Mouse (Mus musculus) kidney, embryonic 14.5 days (tissue): ENCODE results near the gene Sbds. TPM values are rescaled to one million over a fixed set of nuclear protein-coding genes. Genes with fewer than 3 reads are reported as not detected.
"Not testable (repeated sequence)": the region's sequence is repeated elsewhere in the genome, so short reads cannot be mapped to it uniquely, and the experiment has no call there.

Experiments used
- ATAC-seq: fragments of 200-750 bp; cut with Nextera tagmentation; 2 replicates; pipeline ENCODE4 v1.8.0; 2017; ENCODE audit warnings: moderate number of reproducible peaks, mild to moderate bottlenecking, moderate TSS enrichment, moderate library complexity; ENCODE audit not compliant: low FRiP score, low TSS enrichment
- H3K27ac ChIP-seq: fragments of 300-500 bp; sonication (generic); 2 replicates; pipeline ENCODE4 v1.5.1; 2014; ENCODE audit warnings: low read depth, mild to moderate bottlenecking, low read length, moderate library complexity, mixed read lengths
- H3K27me3 ChIP-seq: fragments of 300-500 bp; sonication (generic); 2 replicates; pipeline ENCODE4 v1.6.1; 2014; ENCODE audit warnings: mild to moderate bottlenecking, low read length; ENCODE audit not compliant: control insufficient read depth, insufficient read depth
- H3K36me3 ChIP-seq: fragments of 300-500 bp; sonication (generic); 2 replicates; pipeline ENCODE4 v1.6.1; 2014; ENCODE audit warnings: low read length, mixed read lengths; ENCODE audit not compliant: control insufficient read depth, insufficient read depth
- H3K4me1 ChIP-seq: fragments of 300-500 bp; sonication (generic); 2 replicates; pipeline ENCODE4 v1.6.1; 2014; ENCODE audit warnings: low read length, mixed read lengths; ENCODE audit not compliant: control insufficient read depth, insufficient read depth
- H3K4me2 ChIP-seq: fragments of 300-500 bp; sonication (generic); replicated peaks from 2 replicates; pipeline ENCODE4 v1.6.1; 2014; ENCODE audit warnings: low read depth, mild to moderate bottlenecking, low read length
- H3K4me3 ChIP-seq: fragments of 300-500 bp; sonication (generic); 2 replicates; pipeline ENCODE4 v1.5.1; 2014; ENCODE audit warnings: mild to moderate bottlenecking, low read length
- H3K9ac ChIP-seq: fragments of 300-500 bp; sonication (generic); 2 replicates; pipeline ENCODE4 v1.6.1; 2014; ENCODE audit warnings: low read depth, mild to moderate bottlenecking, low read length, moderate library complexity
- H3K9me3 ChIP-seq: fragments of 300-500 bp; sonication (generic); 2 replicates; pipeline ENCODE4 v1.6.1; 2016; ENCODE audit warnings: low read length; ENCODE audit not compliant: control insufficient read depth
- WGBS: fragments of 180-500 bp; shearing (Covaris S2); extraction: QIAGEN DNeasy Blood & Tissue Kit; methylation state at CpG from one replicate; pipeline ENCODE4 v1.1.7; 2014; 5-methylcytosine and 5-hydroxymethylcytosine counted together
- polyA plus RNA-seq: library from polyadenylated mRNA; unstranded; fragments of >200 nt; fragmentation: Nextera tagmentation; extraction: Ambion mirVana; gene quantifications from 2 replicates; pipeline ENCODE4 v1.2.1, GENCODE M21; 2014

Gene Sbds
- polyA plus RNA-seq, 1 experiment from 2014 or later: 55.4 TPM

DNA sequence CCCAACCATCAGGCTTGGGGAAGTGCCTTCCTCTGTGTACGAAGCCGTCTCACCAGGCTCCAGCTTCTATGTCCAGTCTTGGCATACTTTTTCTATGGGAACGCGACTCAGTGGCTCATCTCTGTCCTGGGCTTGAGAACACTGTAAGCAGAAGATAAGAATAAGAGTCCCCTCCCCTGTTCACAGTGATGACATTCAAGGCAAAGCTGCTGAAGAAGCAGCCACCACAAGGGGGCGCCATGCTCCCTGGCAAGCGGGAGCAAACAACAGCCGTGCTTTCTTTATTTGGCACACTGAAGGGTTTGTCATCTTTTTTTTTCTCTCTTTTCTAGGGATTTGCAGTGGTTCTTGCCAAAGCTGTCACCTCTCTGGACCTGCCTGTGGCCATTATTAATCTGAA, 11.3 kb upstream of the Sbds start:
- Histone ChIP-seq H3K27me3 (no peaks in the 10 kb centered on the region), H3K4me1 (no peaks in the 10 kb centered on the region), H3K27ac (no peak overlapping the region), H3K4me2 (no peak overlapping the region), H3K9ac (no peak overlapping the region), H3K9me3 (no peaks in the 10 kb centered on the region), H3K36me3 (peaks cover 54% of the 10 kb centered on the region), H3K4me3 (no peak overlapping the region)
- WGBS: 90% methylated on average over 7 of the region's 7 CpGs
- no peak for ATAC-seq

- Histone ChIP-seq H3K27ac (no peak overlapping the region), H3K27me3 (no peaks in the 10 kb centered on the region), H3K9ac (no peak overlapping the region), H3K4me1 (no peaks in the 10 kb centered on the region), H3K4me2 (no peak overlapping the region), H3K36me3 (peaks cover 41% of the 10 kb centered on the region), H3K4me3 (no peak overlapping the region), H3K9me3 (no peaks in the 10 kb centered on the region)
- no peak for ATAC-seq
- WGBS: 85% methylated on average over 6 of the region's 6 CpGs
Measured at GRCm38 (mm10) chr5:130264433-130265005, 9.2 kb upstream of the Sbds start.

DNA sequence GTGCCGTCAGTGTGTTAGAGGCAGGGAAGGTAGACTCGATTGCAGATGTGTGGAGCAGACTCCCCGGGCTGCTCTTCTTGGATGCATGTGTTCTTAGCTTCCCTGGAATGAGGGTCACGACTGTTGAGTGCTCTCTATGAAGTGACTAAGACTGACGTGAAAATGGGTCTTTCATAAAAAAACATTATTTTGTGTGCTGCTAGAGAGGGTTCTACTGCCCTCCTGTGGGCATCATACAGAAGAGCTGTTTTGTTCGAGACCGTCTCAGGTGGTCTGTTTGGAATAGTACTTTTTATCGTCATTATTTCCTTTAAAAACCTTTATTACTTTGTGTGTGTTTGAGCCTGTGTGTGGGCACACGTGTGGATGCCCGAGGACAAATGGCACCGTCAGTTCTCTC, 8.1 kb upstream of the Sbds start:
- Histone ChIP-seq H3K9ac (no peak overlapping the region), H3K9me3 (no peaks in the 10 kb centered on the region), H3K27me3 (no peaks in the 10 kb centered on the region), H3K4me3 (no peak overlapping the region), H3K36me3 (peaks cover 36% of the 10 kb centered on the region), H3K4me2 (no peak overlapping the region), H3K4me1 (no peaks in the 10 kb centered on the region), H3K27ac (no peak overlapping the region)
- no peak for ATAC-seq
- 76% methylated on average over 11 of the region's 11 CpGs for WGBS

DNA sequence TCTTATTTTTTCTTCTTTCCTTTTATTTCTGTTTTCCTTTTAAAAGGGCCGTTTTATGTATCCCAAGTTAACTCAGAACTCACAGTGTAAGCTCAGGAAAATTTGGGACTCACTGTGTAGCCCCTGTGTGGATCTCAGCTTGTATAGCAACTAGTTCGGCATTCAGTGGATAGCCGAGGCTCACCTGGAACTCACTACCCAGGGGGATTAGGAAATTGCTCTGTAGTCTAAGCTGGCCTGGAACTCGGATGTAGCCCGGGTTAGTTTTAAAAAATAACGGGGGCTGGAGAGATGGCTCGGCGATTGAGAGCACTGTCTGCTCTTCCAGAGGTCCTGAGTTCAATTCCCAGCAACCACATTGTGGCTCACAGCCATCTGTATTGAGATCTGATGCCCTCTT, 2.0 kb upstream of the Sbds start:
- no peak for ATAC-seq
- Histone ChIP-seq H3K36me3 (peaks cover 15% of the 10 kb centered on the region), H3K4me3 (peak overlapping the region; percentile 69), H3K4me1 (peaks cover 4% of the 10 kb centered on the region; the same call in 1 of the 2 replicates), H3K27me3 (no peaks in the 10 kb centered on the region), H3K9ac (peak overlapping the region; percentile 80), H3K9me3 (no peaks in the 10 kb centered on the region), H3K27ac (peak overlapping the region; percentile 71), H3K4me2 (peak overlapping the region; percentile 81)
- WGBS: 12% methylated on average over 8 of the region's 8 CpGs

- peak; percentile 94 for ATAC-seq
- no peaks in the 10 kb centered on the region for H3K27me3 ChIP-seq
- no peaks in the 10 kb centered on the region for H3K9me3 ChIP-seq
- H3K36me3 ChIP-seq: peaks cover 20% of the 10 kb centered on the region
- H3K27ac ChIP-seq: peak overlapping the region; percentile 71
- H3K9ac ChIP-seq: peak overlapping the region; percentile 80
- peak overlapping the region; percentile 69 for H3K4me3 ChIP-seq
- under 1% methylated on average over 25 of the region's 25 CpGs for WGBS
- peaks cover 4% of the 10 kb centered on the region; the same call in 1 of the 2 replicates for H3K4me1 ChIP-seq
- H3K4me2 ChIP-seq: peak overlapping the region; percentile 81
Measured at GRCm38 (mm10) chr5:130256678-130257271, 1.4 kb upstream of the Sbds start.

DNA sequence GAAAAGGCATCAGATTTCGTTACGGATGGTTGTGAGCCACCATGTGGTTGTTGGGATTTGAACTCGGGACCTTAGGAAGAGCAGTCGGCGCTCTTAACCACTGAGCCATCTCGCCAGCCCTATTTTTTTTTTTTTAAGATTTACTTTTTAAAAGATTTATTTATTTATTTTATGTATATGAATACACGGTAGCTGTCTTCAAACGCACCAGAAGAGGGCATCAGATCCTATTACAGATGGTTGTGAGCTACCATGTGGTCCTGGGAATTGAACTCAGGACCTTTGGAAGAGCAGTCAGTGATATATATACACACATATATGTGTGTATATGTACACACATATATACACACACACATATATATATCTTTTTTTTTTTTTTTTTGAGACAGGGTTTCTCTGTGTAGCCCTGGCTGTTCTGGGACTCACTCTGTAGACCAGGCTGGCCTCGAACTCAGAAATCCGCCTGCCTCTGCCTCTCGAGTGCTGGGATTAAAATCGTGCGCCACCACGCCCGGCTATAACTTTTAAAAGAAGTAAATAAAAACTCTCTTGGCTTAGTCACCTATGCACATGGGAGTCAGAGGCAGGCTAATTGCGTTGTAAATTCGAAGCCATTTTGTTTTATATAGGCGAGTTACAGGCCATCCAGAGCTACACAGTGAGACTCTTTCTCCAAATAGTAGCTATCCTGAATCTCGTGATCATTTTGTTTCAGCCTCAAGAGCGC, 632 bp upstream of the Sbds start:
- H3K4me3 ChIP-seq: peak overlapping the region; percentile 81
- peaks cover 28% of the 10 kb centered on the region for H3K36me3 ChIP-seq
- not testable (repeated sequence) for H3K4me1 ChIP-seq, H3K9me3 ChIP-seq, H3K27me3 ChIP-seq
- H3K27ac ChIP-seq: peak overlapping the region; percentile 61; the same call in 1 of the 2 replicates
- peak overlapping the region; percentile 81 for H3K4me2 ChIP-seq
- H3K9ac ChIP-seq: peak overlapping the region; percentile 80; the same call in 1 of the 2 replicates
- ATAC-seq: peak; percentile 3
- 26% methylated on average over 20 of the region's 20 CpGs for WGBS

DNA sequence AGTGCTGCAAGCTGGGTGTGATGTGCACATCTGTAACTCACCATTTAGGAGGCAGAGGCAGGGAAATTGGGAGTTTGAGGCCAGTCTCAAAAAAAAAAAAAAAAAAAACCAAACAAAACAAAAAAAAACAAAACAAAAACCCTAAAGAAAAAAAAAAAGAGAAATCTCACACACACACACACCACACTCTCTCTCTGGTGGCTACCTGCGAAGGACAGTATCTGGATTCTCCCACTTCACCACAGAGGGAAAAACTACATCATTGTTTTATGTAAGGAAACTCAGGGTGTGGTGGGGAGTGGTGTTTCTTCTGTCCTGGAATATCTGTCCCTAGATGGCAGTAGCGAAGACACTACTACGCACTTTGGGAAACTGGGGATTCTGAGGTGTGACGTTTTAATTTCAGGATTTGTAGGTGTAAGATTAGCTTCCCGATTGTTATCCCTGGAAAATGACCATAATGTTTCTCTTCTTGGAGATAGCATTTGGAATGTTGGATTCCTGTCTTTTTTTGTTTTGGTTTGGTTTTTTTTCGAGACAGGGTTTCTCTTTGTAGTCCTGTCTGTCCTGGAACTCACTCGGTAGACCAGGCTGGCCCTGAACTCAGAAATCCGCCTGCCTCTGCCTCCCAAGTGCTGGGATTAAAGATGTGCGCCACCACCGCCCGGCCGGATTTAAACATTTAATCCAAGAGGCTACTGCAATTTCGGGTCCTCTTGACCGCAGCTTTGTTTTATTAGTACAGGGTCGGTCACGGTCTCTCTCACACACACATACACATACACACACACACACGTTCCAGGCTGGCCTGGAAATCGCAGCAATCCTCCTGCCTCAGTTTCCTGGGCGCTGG, 940 bp downstream of the Sbds start:
- ATAC-seq: no peak
- H3K27me3 ChIP-seq: no peaks in the 10 kb centered on the region
- H3K36me3 ChIP-seq: peaks cover 44% of the 10 kb centered on the region
- H3K4me3 ChIP-seq: peak overlapping the region; percentile 81
- H3K9ac ChIP-seq: peak overlapping the region; percentile 81
- peak overlapping the region; percentile 63 for H3K4me2 ChIP-seq
- peaks cover 4% of the 10 kb centered on the region; the same call in 1 of the 2 replicates for H3K4me1 ChIP-seq
- no peaks in the 10 kb centered on the region for H3K9me3 ChIP-seq
- peak overlapping the region; percentile 82 for H3K27ac ChIP-seq
- WGBS: 15% methylated on average over 19 of the region's 19 CpGs

DNA sequence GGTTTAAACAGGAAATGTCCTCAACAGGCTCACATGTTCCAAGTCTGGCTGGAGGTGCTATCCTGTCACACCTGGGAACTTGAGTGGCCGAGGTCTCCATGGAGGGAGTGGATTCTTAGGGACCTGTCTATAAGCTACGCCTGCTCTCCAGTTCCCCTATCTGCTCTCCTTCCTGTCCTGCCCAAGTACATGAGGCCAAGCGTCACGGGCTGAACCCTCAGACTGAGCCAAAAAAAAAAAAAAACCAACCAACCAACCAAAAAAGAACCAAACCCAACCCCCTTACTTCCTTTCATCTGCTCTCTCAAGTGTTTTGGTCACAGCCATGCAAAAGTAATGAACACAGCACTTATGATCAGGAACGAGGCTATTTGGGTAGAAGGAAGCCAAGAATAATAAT, 7.5 kb downstream of the Sbds start:
- peaks cover 96% of the 10 kb centered on the region for H3K36me3 ChIP-seq
- no peak overlapping the region for H3K4me2 ChIP-seq
- no peak overlapping the region for H3K9ac ChIP-seq
- no peak overlapping the region for H3K4me3 ChIP-seq
- H3K27me3 ChIP-seq: no peaks in the 10 kb centered on the region
- H3K4me1 ChIP-seq: no peaks in the 10 kb centered on the region
- WGBS: 77% methylated on average over 5 of the region's 5 CpGs
- no peak overlapping the region for H3K27ac ChIP-seq
- ATAC-seq: no peak
- H3K9me3 ChIP-seq: no peaks in the 10 kb centered on the region
